Mouse (Mus musculus) limb, embryonic 10.5 days (tissue): ENCODE measurements around the gene Olfr315. TPM values are rescaled to one million over a fixed set of nuclear protein-coding genes. Genes with fewer than 3 reads are reported as not detected.

ENCODE experiments used
- polyA plus RNA-seq: library from polyadenylated mRNA; unstranded; fragments of >200 nt; fragmentation: Nextera tagmentation; extraction: Ambion mirVana; gene quantifications from 2 replicates; pipeline ENCODE4 v1.2.1, GENCODE M21; 2016

The Olfr315 gene
- polyA plus RNA-seq, 1 experiment from 2014 or later: not detected

Other genes with a start within 250 kb of the Olfr315 start
- not detected in 2 replicates for gene Olfr330, start 238.4 kb upstream of the Olfr315 start, polyA plus RNA-seq
- not detected in 2 replicates for gene Olfr329-ps, start 226.8 kb upstream of the Olfr315 start, polyA plus RNA-seq
- gene Olfr328, start 217.6 kb upstream of the Olfr315 start, polyA plus RNA-seq: 0.05 TPM in 1 of 2 replicates, not detected in the other
- not detected in 2 replicates for gene Olfr224, start 202.6 kb upstream of the Olfr315 start, polyA plus RNA-seq
- not detected in 2 replicates for gene Olfr325, start 195.5 kb upstream of the Olfr315 start, polyA plus RNA-seq
- gene Olfr324, start 178.1 kb upstream of the Olfr315 start, polyA plus RNA-seq: not detected in 2 replicates
- gene 2210407C18Rik, start 157.1 kb upstream of the Olfr315 start, polyA plus RNA-seq: not detected in 2 replicates
- not detected in 2 replicates for gene Olfr323, start 142.7 kb upstream of the Olfr315 start, polyA plus RNA-seq
- gene Trim58, start 132.7 kb upstream of the Olfr315 start, polyA plus RNA-seq: 0.29 and 0.30 TPM in 2 replicates
- gene Olfr322, start 114.4 kb upstream of the Olfr315 start, polyA plus RNA-seq: not detected in 2 replicates
- gene Olfr320, start 92.1 kb upstream of the Olfr315 start, polyA plus RNA-seq: not detected in 2 replicates
- not detected in 2 replicates for gene Olfr319, start 74.0 kb upstream of the Olfr315 start, polyA plus RNA-seq
- not detected in 2 replicates for gene Olfr318, start 49.2 kb upstream of the Olfr315 start, polyA plus RNA-seq
- gene Olfr317, start 34.0 kb upstream of the Olfr315 start, polyA plus RNA-seq: not detected in 2 replicates
- not detected in 2 replicates for gene Olfr316, start 20.5 kb upstream of the Olfr315 start, polyA plus RNA-seq
- not detected in 2 replicates for gene Olfr314, start 9.8 kb downstream of the Olfr315 start, polyA plus RNA-seq
- gene Fam183b, start 28.8 kb downstream of the Olfr315 start, polyA plus RNA-seq: not detected in 2 replicates
- not detected in 2 replicates for gene Olfr313, start 41.8 kb downstream of the Olfr315 start, polyA plus RNA-seq
- gene Olfr312, start 56.0 kb downstream of the Olfr315 start, polyA plus RNA-seq: not detected in 2 replicates
- not detected in 2 replicates for gene Olfr311, start 66.1 kb downstream of the Olfr315 start, polyA plus RNA-seq
- gene Gm12258, start 74.0 kb downstream of the Olfr315 start, polyA plus RNA-seq: 7.8 and 11.0 TPM in 2 replicates
- 8.6 and 10.9 TPM in 2 replicates for gene 2810021J22Rik, start 94.0 kb downstream of the Olfr315 start, polyA plus RNA-seq
- gene Zfp39, start 131.0 kb downstream of the Olfr315 start, polyA plus RNA-seq: 5.7 and 6.9 TPM in 2 replicates
- 0.05 TPM in 1 of 2 replicates, not detected in the other for gene Btnl10, start 144.7 kb downstream of the Olfr315 start, polyA plus RNA-seq
- 222 and 238 TPM in 2 replicates for gene Rnf187, start 165.7 kb downstream of the Olfr315 start, polyA plus RNA-seq
- 3.2 and 4.5 TPM in 2 replicates for gene Hist3h2ba, start 175.7 kb downstream of the Olfr315 start, polyA plus RNA-seq
- 8.4 and 11.3 TPM in 2 replicates for gene Hist3h2a, start 181.5 kb downstream of the Olfr315 start, polyA plus RNA-seq
- gene Trim17, start 181.5 kb downstream of the Olfr315 start, polyA plus RNA-seq: 0.31 and 0.35 TPM in 2 replicates
- gene Trim11, start 204.9 kb downstream of the Olfr315 start, polyA plus RNA-seq: 17.8 and 20.7 TPM in 2 replicates